In the genomic region with DNA sequence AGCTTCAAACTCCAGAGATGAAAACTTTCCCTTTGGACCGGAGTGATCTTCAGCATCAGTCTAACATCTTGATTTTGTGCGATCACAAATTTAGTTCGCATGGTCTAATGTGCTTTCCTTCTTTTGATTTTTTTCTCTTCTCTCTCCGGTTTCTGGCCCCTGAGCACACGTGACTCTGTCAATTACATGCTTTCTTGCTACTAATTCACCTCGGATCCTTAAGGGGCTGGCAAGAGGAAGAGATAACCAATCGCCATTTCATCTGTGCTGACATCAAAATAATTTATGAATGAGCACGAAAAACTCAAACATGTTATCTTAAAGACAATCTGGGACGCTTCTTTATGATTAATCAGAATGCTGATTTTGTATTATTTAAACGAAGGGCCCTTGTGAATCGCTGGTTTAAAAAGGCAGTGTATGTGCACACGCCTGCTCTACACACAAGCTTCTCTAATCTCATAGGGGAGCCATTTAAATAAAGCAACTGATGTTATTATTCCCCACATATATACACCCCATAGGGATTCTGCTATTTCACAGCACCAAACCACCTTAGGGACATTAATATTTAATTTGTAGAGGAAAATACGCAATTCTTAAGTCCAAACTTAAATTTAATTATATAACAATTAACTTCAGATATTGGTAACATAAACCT, we compare ENCODE assay signal across 8 mouse cellular contexts. TPM values are rescaled to one million over a fixed set of nuclear protein-coding genes. Genes with fewer than 3 reads are reported as not detected.
DNase-seq lines count a peak whose midpoint lies in the region; ATAC-seq and TF ChIP-seq lines count a peak whose summit lies in the region.
"Had no signal": no experiment of that assay in that cellular context is flagged by ENCODE, and none has a peak within 500 bp of the region (broad histone marks: within the 10 kb centered on the region; RNA-seq: fewer than 3 reads in every experiment).

No protein-coding gene starts in this region.

- H3K4me1 ChIP-seq in forebrain, embryonic 13.5 days: peaks cover 32% of the 10 kb centered on the region
- H3K4me1 ChIP-seq in liver, embryonic 14.5 days (replicated peaks; ENCODE audit: control insufficient read depth in 2 of 2, insufficient read depth in 2 of 2, low read length in 1 of 2): peaks cover 3 to 6% of the 10 kb centered on the region in 2 experiments; a peak in 2 of 4 replicates

- H3K27me3 ChIP-seq in C2C12 (ENCODE audit: control insufficient read depth, insufficient read depth, insufficient read length): peaks cover 23% of the 10 kb centered on the region
- peaks cover 19% of the 10 kb centered on the region for H3K27me3 ChIP-seq in forebrain, embryonic 13.5 days
- H3K27me3 ChIP-seq in liver, embryonic 14.5 days (ENCODE audit: control insufficient read depth, insufficient read depth, low read length): no peaks in the 10 kb centered on the region

- H3K27ac ChIP-seq in forebrain, embryonic 13.5 days: no peak overlapping the region; the same call in 1 of the 2 replicates
- no peak overlapping the region for H3K27ac ChIP-seq in liver, embryonic 14.5 days
- H3K27ac ChIP-seq in layer of hippocampus, adult 2 months: no peak overlapping the region

- no peaks in the 10 kb centered on the region for H3K79me2 ChIP-seq in C2C12 (ENCODE audit: control insufficient read depth, insufficient read depth)

- peak overlapping the region; percentile 58; the same call in 1 of the 2 replicates for H3K9ac ChIP-seq in forebrain, embryonic 13.5 days
- peak overlapping the region; percentile 47 for H3K9ac ChIP-seq in liver, embryonic 14.5 days (replicated peaks)

- no peaks in the 10 kb centered on the region for H3K9me3 ChIP-seq in forebrain, embryonic 13.5 days (replicated peaks)
- no peaks in the 10 kb centered on the region for H3K9me3 ChIP-seq in liver, embryonic 14.5 days (ENCODE audit: control insufficient read depth, low read length)

- 1% methylated on average over 13 of the region's 13 CpGs for WGBS in forebrain, embryonic 13.5 days
- 1% methylated on average over 13 of the region's 13 CpGs for WGBS in liver, embryonic 14.5 days (ENCODE audit: insufficient replicate concordance)

- peak overlapping the region; percentile 11 for H3K4me3 ChIP-seq in C2C12 (ENCODE audit: insufficient read depth, poor library complexity, severe bottlenecking)
- peak overlapping the region; percentile 47 for H3K4me3 ChIP-seq in forebrain, embryonic 13.5 days
- peak overlapping the region; percentile 47 to 69 for H3K4me3 ChIP-seq in liver, embryonic 14.5 days (ENCODE audit: insufficient read depth in 1 of 2, low read depth in 2 of 2, low read length in 2 of 2)
- no peak overlapping the region for H3K4me3 ChIP-seq in layer of hippocampus, adult 2 months

- H3K4me2 ChIP-seq in forebrain, embryonic 13.5 days: peak overlapping the region; percentile 73
- peak overlapping the region; percentile 79 for H3K4me2 ChIP-seq in liver, embryonic 14.5 days (ENCODE audit: low read depth)

- peak; percentile 65 for DNase-seq in 3T3-L1 (ENCODE audit: low read depth, low spot score)
- no peak for DNase-seq in liver, embryonic 14.5 days (ENCODE audit: low read depth in 3 of 3, low spot score in 3 of 3)
- no peak for DNase-seq in layer of hippocampus, adult 2 months (ENCODE audit: low spot score in 2 of 2)
- DNase-seq in testis, postnatal 14 days (ENCODE audit: low spot score): no peak
- no peak for DNase-seq in B cell, adult 2 months

- H3ac ChIP-seq in C2C12 (ENCODE audit: control insufficient read depth, insufficient read length, low read depth): no peak overlapping the region

- no peaks in the 10 kb centered on the region for H3K79me3 ChIP-seq in C2C12 (ENCODE audit: low read depth)

- H3K36me3 ChIP-seq in C2C12 (ENCODE audit: control insufficient read depth, insufficient read depth): no peaks in the 10 kb centered on the region
- no peaks in the 10 kb centered on the region for H3K36me3 ChIP-seq in forebrain, embryonic 13.5 days (ENCODE audit: poor library complexity, severe bottlenecking)
- no peaks in the 10 kb centered on the region for H3K36me3 ChIP-seq in liver, embryonic 14.5 days (replicated peaks; ENCODE audit: control insufficient read depth, insufficient read depth, low read depth)

- no peak for TF ChIP-seq EP300 in liver, embryonic 14.5 days (IDR thresholded peaks at IDR 0.05; ENCODE audit: low read depth)

- TF ChIP-seq CTCF in C2C12 (IDR thresholded peaks at IDR 0.05; ENCODE audit: control insufficient read depth, insufficient read depth, insufficient read length): no peak
- TF ChIP-seq CTCF in liver, embryonic 14.5 days (IDR thresholded peaks at IDR 0.05; ENCODE audit: low read depth): no peak
- TF ChIP-seq CTCF in layer of hippocampus, adult 2 months (conservative IDR thresholded peaks at IDR 0.05): no peak

- peak; percentile 70; the same call in 1 of the 2 replicates for ATAC-seq in forebrain, embryonic 13.5 days
- peak; percentile 44; the same call in 1 of the 2 replicates for ATAC-seq in liver, embryonic 14.5 days (ENCODE audit: insufficient read depth)

TF ChIP-seq in C2C12, 6 proteins besides CTCF, POLR2A, EP300 and RAD21:
- TF ChIP-seq MAX (IDR thresholded peaks at IDR 0.05) (no peak), USF1 (IDR thresholded peaks at IDR 0.05; ENCODE audit: low read depth) (peak; percentile 45)

RNA-seq across cellular contexts. Expression of gene Lin28b, which starts 16.0 kb away (rescaled TPM):
- under 0.01 TPM for polyA plus RNA-seq in C2C12 (2012; fragmentation: generic; extraction: Trizol)
- 7.4 and 8.7 TPM in 2 replicates for polyA plus RNA-seq in forebrain, embryonic 13.5 days (2015; fragmentation: Nextera tagmentation; extraction: Ambion mirVana)
- 4.3 and 5.9 TPM in 2 replicates for polyA plus RNA-seq in liver, embryonic 14.5 days (2012; rRNA removed)
- polyA plus RNA-seq in liver, embryonic 14.5 days (2014; fragmentation: Nextera tagmentation; extraction: Ambion mirVana): 8.8 and 10.1 TPM in 2 replicates
- total RNA-seq in layer of hippocampus, adult 2 months (2021): 1 to 10 TPM; 1.1 TPM
- total RNA-seq: hematopoietic stem cell, adult 5-6 weeks had no signal
